Mouse (Mus musculus): ENCODE measurements around the gene Zbtb6.

The Zbtb6 gene

DNA sequence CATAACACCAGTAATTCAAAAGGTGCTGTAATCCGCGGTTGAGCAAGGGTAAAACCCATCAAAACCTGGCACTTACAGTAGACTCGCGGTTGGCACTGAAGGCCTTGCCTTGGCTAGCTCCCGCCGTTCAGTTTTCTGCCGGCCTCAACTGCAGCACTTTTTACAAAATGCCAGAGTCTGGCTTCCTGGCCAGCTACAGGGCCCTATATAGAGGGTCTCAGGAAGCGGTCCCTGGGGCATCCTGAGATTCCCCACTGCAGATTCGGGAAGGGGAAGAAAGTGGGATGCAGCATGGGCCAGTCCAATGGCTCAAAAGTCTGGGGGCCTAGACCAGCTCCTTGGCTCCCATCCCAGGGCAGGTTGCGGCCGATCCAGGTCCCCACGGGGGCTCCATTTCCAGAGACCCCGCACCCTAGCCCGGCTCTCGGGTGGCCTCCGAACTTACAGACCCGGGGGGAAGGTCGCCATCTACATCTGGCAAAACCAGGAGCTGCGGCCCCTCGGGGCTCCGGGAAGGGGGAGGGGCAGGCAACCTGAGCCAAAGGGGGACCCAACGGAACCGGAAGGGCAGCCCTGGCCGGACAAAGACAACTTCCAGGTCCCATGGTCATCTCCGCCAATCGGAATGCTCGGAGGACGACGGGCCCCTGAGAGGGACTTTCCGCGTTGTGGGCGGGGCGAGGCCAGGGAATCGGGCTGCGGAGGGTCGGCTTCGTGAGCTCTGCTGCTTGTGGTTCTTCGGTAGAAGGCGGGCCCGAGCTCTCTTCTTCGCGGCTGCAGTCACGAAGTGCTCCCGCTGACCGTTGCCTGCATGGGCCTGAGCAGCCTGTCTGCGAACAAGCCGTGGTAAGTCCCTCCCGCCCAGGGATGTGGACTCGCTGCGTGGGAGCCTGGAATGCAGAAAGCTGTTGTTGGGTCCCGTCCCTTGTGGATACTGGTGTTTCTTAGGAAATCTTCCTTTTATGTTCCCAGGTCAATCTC, at the start of gene Zbtb6, which contains the start of the genes Zbtb26 and Rabgap1:
Gene Zbtb6, minus strand, starts transcription at position 561 of the 981 bp plus-strand sequence.
Gene Zbtb26, minus strand, starts transcription at position 525 of the 981 bp plus-strand sequence.
Gene Rabgap1, plus strand, starts transcription at position 669 of the 981 bp plus-strand sequence.
- DNase-seq (ENCODE audit: low spot score in 2 of 2), result peak; percentile 94 to 96

DNA sequence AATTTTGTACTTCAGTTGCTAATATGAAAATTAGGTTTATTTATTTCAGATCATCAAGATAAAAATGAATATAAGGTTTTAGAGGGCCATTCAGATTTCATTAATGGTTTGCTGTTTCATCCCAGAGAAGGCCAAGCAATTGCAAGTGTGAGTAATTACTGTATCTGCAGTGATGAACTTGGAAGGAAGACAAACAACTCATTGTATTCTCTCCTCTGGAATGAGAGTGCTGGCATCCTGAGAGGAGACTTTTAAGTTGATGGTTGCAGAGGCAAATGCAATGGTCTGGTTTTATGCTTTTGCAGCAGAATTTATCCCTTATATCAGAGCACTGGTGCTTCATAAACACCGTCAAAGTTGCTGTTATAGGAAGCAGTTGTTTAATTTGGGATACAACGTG, 46.0 kb upstream of the Zbtb6 start:
- no peak for DNase-seq (ENCODE audit: low spot score in 2 of 2)

DNA sequence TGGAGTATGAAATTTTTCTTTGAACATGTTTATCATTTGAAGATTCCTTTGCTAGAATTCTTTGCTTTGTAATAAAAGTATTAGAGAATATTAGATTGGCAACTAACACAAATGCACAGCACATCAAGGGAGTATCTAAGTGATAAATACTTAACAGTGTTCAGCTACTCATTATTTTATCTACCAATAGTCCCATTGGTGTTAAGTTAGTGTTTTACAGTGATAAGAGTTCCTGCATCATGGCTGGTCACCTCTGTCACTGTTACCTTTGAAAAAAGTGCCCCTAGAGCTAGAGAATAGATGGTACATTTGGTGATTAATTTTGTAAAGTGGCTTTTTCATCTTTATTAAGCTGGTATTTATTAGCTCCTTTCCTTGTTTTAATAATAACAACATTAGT, 43.4 kb upstream of the Zbtb6 start:
- no peak for DNase-seq (ENCODE audit: low spot score in 2 of 2)

DNA sequence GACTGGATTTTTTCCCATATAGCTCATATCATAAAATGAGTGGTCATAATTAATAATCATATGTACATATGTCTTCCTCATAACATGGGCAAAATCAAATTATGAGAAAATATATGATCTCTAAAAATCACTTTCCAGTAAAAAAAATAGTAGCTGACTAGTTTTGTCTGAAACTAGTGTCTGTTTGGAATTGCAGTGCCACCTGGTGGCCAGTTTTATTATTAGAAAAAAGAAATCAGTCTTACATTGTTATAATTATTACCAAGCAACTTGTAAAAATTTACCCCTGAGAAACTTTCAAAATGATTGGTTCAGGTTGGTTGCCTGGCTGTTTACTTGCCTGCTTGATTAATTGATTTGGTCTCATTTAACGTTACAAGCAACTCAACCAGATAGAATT, 42.4 kb upstream of the Zbtb6 start:
- DNase-seq (ENCODE audit: low spot score in 2 of 2), result peak; percentile 11 to 34

DNA sequence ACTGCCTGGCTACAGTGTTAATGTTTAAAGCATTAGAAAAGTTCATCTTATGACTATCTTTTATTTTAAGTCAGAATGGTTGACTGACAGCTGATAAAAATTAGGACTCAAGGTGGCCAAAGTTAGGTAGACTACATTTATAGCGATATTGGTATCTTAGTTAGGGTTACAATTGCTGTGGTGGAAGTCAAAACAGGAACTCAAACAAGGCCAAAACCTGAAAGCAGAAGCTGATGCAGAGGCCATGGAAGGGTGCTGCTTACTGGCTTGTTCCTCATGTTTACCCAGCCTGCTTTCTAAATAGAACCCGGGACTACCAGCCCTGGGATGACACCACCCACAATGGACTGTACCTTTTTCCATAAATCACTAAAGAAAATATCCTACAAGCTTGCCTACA, 41.2 kb upstream of the Zbtb6 start:
- no peak for DNase-seq (ENCODE audit: low spot score in 2 of 2)

DNA sequence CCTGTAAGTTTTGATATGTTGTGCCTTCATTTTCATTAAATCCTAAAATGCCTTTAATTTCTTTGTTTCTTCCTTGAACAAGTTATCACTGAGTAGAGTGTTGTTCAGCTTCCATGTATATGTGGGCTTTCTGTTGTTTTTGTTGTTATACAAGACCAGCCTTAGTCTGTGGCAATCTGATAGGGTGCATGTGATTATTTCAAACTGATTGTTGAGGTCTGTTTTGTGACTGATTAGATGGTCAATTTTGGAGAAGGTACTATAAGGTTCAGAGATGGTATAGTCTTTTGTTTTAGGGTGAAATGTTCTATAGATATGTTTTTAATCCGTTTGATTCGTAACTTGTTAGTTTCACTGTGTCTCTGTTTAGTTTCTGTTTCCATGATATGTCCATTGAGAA, 37.1 kb upstream of the Zbtb6 start:
- no peak for DNase-seq (ENCODE audit: low spot score in 2 of 2)

DNA sequence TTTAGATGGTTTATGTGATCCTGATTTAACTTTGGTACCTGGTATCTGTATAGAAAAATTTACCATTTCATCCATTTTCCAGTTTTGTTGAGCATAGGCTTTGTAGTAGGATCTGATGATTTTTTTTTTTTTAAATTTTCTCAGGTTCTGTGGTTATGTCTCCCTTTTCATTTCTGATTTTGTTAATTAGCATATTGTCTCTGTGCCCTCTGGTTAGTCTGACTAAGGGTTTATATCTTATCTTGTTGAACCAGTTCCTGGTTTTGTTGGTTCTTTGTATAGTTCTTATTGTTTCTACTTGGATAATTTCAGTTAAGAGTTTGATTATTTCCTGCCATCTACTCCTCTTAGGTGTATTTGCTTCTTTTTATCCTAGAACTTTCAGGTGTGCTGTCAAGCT, 36.6 kb upstream of the Zbtb6 start:
- DNase-seq (ENCODE audit: low spot score in 2 of 2), result no peak

DNA sequence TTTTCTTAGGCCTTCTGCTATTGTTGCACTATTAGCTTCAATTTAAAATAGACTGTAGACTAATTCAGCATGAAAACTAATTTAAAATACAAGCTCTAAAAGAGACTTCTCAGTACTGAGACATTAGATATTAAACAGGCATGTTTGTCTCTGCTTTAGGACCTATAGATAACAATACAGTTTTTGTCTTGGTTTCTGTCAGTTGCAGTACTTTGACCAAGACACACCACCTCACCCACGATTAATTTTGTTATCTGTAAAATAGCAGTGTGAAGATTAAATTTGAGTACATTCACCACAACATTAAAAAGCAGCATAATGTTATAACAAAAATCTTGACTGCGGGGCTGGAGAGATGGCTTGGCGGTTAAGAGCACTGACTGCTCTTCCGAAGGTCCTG, 23.3 kb upstream of the Zbtb6 start:
- DNase-seq (ENCODE audit: low spot score in 2 of 2), result no peak

DNA sequence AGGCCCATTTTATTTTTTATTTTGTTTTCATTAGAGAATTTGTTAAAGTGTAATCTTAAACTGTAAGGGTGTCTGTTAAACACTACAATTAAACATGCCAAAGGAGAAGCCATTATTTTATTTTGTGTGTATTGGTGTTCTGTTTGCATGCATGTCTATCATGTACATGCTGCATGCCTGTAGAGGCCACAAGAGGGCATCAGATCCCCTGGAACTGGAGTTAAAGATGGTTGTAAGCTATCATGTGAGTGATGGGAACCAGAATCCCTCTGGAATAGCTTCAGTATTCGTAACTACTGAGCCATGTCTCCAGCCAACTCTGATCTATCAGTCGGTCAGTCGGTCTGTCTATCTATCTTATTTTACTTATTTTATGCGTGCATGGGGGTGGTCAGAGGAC, 17.7 kb upstream of the Zbtb6 start:
- no peak for DNase-seq (ENCODE audit: low spot score in 2 of 2)

DNA sequence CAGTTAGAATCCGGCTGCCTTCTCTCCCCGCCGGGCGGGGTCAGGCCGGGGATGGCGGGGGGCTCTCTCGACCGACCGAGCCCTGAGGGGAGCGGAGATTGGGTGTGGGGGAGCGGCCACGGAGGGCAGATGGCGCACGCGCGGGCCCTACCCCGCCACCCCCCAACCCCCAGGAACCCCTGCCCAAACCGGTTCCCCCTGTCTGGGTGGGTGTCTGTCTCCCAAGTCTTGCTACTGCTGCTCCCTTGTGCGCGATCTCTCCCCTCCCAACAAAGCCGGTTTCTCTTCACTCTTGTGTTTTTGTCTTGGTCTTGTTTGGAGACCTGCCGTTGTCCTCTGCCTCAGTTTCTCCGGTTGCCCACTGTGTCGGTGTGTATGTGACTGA, 9.4 kb upstream of the Zbtb6 start:
- no peak for DNase-seq (ENCODE audit: low spot score in 2 of 2)

DNA sequence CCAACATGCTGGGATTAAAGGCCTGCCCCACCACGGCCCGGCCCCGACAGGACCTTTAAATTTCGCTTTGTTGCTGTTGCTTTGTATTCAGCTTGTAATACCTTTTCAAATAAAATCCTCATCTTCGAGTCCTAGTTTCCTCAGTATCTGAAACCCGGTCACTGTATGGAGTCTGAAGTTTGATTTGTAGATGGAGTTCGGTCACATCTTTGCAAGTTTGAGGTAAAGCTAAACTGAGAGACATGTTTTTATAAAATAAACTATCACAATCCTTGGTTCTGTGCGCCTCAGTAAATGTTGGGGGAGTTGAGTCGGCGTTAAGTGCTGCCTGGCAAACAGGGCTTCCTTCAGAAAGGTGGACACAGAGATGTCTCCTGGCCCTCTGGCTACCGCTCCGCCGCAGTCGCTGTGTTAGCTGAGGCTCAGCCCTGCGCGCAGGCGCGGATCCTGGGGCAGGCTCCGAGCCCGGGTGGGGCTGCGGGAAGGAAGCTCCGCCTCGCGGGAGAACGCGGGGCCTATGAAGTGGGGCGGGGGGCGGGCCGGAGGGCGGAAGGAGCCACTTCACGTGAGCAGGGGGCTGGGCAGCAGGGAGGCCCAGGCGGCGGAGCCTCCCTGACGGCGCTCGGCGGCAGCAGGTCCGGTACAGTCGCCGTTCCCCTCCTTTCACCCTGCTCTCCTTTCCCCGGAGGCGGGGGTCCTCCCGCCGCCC, 8.8 kb upstream of the Zbtb6 start:
- peak; percentile 87 to 91 for DNase-seq (ENCODE audit: low spot score in 2 of 2)

DNA sequence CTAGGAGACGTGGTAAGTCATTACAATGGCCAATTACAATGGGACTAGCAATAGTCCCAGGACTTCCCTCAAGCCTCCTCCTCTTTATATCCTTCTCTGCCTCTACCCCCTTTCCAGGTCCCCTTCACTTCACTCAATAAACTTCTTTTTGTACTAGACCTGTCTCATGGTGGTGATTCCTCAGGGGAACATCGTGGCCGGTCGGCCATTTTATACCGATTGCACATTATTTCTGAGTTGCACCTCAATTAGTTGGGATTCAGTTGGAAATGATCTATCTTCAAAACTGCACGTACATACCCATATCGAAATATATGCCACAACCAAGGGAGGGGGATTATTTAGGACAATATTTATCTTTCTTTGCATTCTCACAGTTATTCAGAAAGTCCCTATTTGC, 11.4 kb downstream of the Zbtb6 start:
- DNase-seq (ENCODE audit: low spot score in 2 of 2), result no peak

DNA sequence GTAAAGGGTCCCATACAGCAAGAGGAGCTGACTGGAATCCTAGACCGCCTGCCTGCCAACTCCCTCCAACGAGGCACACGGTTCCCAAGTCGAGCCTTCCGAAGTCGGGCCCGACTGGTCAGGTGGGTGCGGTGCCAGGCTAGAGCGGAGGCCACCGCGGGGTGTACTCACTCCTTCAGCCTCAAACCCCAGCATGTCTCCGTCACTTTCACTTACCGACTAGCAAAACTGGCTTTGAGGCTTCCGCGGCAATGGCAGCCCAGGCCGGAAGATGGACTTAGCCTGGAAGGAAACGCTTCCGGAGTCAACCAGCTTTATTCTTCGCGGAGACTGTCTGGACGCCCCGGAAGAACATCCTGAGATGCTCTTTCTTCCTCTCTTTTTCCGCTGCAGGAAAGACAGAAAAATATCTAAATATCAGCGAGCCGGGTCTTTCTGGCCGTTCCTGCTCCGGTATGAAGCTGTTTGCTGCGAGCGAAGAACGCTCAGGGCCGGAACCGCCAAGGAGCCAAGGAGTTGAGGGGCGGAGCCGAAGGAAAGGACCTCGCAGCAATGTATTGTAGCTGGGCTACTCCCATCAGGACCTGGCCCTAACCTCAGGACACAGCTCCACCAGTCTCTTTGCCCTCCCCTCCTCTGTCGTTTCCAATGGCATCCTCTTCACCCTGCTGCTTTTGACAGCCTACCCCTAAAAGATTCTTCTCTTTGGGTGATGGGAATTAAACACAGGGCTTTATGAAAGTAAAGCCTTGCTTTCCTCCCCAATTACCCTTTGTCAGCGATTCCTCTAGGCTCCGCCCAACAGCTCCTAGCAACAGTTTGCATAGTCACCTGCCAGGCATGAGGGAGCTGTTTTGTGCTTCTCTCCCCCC, 12.1 kb downstream of the Zbtb6 start:
- peak; percentile 78 to 85 for DNase-seq (ENCODE audit: low spot score in 2 of 2)

DNA sequence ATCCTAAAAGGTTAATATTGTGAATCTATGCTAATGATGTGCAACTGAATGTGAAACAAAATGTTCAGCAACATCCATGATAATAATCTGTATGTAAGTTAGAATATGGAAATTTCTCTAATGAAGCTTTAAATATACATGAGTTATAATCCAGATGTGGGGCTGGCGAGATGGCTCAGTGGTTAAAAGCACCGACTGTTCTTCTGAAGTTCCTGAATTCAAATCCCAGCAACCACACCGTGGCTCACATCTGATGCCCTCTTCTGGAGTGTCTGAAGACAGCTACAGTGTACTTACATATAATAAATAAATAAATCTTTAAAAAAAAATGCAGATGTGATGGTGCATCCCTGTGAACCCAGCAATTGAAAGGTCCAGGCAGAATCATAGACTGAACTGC, 19.3 kb downstream of the Zbtb6 start:
- peak in 1 of 2 experiments; percentile 14 for DNase-seq (ENCODE audit: low spot score in 2 of 2)

DNA sequence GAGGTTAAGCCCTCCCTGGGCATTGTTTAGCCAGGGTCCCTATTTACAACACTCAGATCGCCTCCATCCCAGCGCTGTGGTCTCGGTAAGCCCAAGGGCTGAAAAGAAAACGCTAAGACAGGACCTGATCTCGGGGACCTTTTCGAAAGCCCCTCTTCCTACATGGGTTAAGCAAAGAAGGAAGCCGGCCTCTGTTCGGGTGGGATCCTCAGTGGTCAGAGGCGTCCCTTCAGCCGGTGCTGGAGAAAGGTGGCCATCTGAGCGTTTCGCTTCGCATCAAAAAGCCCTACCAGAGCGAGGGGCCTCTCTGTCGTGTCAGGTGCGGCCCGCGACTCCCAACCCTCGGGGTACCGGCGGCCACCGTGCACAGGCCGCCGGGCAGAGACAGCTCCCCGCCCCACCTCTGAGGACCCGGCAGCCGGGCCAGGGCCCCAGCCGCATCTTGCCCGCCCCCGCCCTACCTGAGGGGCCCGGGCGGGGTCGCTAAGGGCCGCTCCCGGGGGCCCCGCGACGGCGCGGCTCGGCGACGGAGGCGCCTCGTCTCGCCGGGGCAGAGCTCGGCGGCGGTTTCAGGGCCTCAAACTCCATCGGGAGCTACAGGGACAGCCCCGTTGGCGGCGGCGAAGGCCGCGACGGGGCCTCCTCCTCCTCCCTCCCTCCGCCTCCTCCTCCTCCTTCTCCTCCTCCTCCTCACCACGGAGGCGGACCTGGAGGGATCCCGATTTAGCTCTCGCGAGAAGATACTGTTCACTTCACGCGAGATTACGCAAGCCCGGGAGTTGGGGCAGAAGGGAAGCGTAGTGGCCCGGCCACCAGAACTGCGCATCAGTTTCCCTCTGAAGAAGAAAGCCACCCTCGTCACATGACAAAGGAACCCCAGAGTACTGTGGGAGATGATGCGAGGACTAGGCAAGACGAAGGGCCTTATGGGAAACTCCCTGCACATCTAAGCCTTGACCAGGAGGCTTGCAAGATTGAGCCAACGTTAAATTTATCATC, 20.4 kb downstream of the Zbtb6 start, which contains the start of gene Rc3h2:
Gene Rc3h2, minus strand, starts transcription at position 598 of the 999 bp plus-strand sequence.
- DNase-seq (ENCODE audit: low spot score in 2 of 2), result peak; percentile 94

DNA sequence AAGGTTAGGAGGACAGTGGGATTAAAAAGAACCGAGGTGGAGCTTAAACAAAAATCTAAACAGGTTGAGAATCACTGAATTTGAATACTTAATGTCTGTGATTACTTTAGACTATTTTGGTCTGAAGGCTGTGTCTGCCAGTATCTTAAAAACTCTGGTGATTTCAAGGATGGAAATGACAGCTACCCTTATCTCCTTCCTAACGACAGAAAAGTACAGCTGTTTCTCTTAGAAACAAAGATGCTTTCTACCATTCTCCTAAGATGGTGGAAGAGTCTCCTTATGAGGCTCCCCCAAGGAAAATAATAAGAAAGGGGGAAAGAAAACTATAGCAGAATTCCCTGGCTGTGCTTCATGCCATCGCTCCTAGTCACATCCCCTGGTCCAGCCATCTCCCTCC, 21.1 kb downstream of the Zbtb6 start:
- DNase-seq (ENCODE audit: low spot score in 2 of 2), result no peak

DNA sequence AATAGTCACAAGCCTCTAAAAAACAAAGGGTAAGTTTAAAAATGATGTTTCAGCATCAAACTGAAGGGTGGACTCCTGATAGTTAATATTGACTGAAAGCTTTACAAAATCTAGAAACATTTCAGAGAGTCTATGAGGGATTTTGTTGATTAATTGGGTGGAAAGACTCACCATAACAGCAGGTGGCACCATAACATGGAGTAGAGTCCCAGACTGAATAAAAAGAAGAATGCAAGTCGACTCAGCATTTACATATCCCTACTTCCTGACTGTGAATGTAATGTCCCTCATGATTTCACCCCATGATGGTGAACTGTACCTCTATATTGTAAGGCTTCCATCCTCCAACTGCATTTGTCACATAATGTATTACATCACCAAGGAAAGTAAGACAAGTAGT, 47.4 kb downstream of the Zbtb6 start:
- DNase-seq (ENCODE audit: low spot score in 2 of 2), result no peak

DNA sequence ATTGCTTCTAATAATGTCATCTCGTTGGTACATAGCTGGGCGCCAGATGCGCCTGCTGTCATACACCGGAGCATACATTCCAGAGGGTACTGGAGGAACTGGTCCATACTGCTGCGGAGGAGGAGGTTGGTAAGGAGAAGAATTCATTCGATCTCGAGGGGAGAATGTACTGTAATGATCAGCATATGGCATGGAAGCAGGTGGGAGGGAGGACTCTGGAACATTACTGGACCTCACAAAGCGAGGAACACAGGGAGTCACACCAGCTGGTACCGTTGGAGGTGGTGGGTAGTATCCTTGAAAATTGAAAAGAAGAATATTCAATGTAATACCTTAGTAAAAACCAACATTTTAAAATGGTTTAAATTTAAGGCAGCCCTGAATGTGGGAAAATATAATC, 60.0 kb downstream of the Zbtb6 start:
- DNase-seq (ENCODE audit: low spot score in 2 of 2), result no peak

DNA sequence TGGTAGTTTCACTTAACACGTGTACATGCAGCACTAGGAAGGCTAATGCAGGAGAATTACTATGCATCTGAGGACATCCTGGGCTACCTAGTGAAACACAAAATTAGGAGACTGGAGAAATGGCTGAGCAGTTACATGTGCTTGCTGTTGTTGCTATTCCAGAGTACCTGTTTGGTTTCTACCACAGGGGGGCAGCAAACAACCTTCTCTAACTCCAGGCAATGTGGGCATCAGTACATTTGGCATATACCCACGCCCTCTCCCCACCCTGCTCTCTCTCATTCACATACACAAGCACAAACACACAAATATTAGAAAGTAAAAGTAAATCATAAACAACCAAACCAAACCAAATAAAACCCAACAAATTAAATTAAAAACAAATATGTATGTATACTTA, 62.8 kb downstream of the Zbtb6 start:
- peak; percentile 49 to 66 for DNase-seq (ENCODE audit: low spot score in 2 of 2)

DNA sequence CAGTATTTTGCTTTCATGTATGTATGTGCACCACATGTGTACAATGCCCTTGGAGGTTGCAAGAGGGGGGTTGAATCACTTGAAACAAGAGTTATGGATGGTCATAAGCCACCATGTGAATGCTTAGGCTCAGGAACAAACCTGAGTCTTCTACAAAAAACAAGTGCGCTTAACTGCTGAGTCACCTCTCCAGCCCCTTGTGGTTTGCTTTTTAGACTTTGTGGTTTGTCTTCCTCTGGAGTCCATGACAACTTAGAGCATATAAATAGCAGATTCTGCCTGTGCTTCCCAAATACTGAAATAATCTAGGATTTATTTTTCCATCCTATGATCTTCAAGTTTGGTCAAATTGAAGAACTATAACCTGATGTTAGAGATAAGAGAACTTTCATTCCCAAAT, 67.0 kb downstream of the Zbtb6 start:
- no peak for DNase-seq (ENCODE audit: low spot score in 2 of 2)
